Mouse (Mus musculus): ENCODE data around the gene Fhl2.
"Not testable (repeated sequence)": the region's sequence is repeated elsewhere in the genome, so short reads cannot be mapped to it uniquely, and the experiment has no call there.

Gene Fhl2

GRCm38 (mm10) chr1:43191078-43191477 lies 5.7 kb downstream of the Fhl2 start:
- DNase-seq, result no peak

DNA sequence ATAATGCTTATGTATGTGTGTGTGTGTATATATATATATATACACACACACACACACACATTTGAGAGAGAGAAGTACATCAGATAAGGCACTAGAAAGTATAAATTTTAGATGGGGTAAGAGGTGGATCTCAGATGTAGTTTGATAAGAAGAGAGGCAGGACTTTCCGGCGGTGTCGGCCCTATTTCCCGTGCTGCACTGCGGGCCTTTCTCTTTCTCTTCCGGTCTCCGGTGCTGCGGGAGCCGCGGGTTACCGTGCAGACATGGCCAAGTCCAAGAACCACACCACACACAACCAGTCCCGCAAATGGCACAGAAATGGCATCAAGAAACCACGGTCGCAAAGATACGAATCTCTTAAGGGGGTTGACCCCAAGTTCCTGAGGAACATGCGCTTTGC lies 7.9 kb downstream of the Fhl2 start:
- not testable (repeated sequence) for DNase-seq

DNA sequence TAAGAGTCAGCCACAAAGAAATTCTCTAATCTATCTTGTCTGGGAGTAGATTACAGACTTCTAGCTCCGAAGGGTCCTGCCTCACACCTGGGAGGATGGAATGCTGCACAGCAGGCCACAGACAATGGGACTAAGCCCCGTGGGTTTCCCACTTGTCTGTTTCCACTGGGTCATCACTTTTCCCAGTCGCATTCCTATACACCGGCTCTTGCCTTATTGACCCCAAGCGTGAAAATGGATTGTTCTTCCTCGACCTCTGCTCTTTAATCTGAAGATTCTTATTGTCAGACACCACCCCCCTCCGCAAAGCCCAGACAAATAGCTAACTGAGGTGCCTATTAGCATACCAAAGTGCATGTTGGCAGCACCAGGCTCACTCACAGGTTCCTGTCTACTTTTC lies 10.4 kb downstream of the Fhl2 start:
- DNase-seq, result no peak

GRCm38 (mm10) chr1:43180912-43181311 lies 15.9 kb downstream of the Fhl2 start:
- no peak for DNase-seq

GRCm38 (mm10) chr1:43178780-43179179 lies 18.0 kb downstream of the Fhl2 start:
- DNase-seq, result no peak

DNA sequence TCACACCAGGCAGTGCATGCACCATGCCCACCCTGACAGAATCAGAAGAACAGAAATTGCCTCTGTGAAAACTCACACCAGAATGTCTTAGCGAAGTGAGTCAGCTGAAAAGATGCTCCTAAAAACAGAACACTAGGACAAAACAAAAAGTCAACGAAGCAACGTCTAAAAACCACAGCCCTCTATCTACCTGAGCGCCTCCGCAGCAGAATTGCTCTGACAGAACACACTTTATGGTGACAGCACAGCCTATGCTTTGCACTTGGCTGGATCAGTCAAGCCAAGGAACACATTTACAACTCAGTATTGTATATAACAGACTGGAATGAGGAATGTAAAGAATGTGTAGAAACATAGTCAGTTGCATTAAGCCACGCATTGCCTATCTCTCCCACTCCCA lies 18.4 kb downstream of the Fhl2 start:
- DNase-seq, result no peak

DNA sequence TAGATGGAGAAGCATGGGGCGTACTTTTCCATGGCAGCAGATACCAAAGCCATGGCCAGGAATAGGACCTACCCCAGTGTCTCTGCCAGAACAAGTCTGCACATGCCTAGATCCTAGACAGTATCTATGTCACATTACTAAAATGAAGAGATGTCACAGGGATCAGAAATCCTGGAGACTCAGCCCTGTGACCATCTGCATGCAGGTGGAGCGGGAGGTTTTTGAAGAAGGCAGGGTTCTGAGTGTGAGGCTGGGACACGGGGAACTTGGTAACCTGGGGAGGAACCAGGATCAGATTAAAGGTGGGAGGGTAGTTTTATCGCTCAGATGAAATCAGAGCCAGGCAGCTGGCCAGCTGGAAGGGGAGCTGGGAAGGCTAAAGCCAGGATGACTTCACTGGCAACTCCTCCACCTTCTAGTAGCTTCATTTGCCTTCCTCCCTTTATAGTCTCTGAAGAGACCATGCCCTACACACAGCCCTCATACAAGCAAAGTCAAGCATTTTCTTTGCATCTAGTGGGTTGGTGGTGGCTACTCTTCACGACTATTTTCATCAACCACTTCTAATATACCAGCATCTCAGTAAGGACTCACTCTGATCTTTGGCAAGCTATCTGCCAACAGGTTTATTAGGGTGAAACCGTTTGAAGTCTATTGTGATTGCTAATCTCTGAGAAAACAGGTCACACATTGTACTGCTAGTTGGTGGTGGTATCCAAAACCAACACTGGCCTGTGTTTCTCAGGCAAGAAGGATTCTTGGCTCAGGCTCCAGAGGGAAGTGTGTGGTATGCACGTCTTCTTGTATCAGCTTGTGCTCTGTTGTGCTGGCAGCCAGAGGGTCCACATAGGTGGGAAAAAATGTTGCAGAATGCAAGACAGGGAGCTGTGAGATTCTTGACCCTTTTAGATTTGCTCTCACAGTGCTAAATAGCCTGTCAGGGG lies 23.2 kb downstream of the Fhl2 start:
- DNase-seq, result no peak

- no peak for DNase-seq
Observed at GRCm38 (mm10) chr1:43171816-43172215, 25.0 kb downstream of the Fhl2 start.

GRCm38 (mm10) chr1:43171093-43171492 lies 25.7 kb downstream of the Fhl2 start:
- DNase-seq, result no peak

DNA sequence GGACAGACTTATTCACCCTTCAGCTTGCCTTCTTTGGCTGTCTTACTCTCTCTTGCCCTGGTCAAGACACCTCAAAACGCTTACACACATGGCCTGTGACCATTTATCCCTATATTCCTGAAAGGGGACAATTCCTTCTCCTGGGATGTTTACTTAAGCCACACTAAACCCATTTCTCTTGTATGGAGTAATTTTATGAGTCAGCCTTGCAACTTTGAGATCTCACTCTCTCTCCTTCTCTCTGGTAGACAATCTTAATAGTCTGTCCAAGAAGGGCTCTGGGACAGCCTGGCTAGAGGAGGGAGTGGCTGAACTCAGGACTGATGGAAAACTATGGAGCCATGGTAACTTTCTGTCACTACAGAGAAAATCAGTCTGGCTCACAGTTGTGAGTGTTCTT lies 27.1 kb downstream of the Fhl2 start:
- no peak for DNase-seq

GRCm38 (mm10) chr1:43169227-43169626 lies 27.6 kb downstream of the Fhl2 start:
- DNase-seq, result no peak

- DNase-seq, result no peak
Observed at GRCm38 (mm10) chr1:43168618-43169017, 28.2 kb downstream of the Fhl2 start.

DNA sequence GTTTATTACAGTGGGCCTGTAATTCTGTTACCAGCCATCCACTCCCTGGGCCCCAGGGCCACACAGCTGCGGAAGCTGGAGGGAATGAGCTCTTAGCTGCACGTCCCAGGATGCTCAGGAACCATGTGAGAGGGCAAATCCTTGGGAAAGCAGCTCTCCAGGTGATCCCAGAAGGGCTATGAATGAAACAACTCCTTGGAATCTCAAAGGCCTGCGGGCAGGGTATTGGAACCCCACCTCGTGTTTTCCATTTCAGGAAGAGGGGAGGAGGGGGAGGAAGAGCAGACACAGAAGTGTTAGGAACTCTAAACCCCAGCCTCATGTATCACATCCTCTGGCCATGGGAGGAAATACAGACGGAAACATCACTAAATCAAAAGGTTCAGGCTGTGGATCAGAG lies 28.8 kb downstream of the Fhl2 start:
- DNase-seq, result no peak

GRCm38 (mm10) chr1:43164582-43164981 lies 32.2 kb downstream of the Fhl2 start:
- DNase-seq, result no peak

DNA sequence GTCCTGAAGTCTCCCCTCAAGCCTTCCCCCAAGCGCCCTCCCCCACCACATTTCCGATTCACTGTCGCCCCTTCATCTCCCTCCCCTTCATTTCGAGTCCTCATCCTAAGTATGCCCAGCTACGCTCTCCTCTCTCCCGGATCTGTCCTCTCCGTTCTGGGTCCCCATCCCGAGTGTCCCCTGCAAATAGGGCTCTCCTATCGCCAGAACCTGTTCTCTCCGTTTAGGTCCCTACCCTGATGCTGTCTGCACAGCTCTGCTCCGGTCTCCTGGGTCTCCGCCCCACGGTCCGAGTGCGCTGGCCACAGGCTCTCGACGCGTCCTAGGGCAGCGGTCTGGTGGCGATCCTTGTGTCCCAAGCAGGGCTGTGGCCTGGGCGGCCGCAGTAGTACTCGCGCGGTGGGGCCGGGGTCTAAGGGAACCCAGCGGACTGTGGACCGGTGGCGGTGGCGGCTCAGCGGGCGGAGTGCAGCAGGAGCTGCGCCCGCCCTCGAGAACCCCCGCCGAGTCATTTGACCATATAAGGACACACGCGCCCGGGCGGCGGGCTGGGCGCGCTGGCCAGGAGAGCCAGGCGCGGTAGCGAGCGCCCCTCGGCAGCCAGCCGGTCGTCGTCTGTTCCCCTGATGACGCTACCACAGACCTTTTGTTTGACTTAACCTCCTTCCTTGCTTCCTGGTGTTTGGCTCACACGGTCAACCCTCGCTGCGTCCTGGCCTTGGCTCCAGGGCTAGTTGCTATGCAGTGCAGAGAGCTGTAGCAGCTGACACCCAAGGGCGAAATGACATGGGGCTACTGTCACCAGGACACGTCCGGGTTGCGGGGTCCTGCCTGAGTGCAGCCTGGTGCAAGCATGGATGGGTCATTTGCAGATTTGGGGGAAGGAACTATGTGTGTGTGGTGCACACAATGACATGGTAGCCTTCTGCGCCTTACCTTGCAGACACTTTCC lies 33.0 kb downstream of the Fhl2 start:
- peak; percentile 65 for DNase-seq

DNA sequence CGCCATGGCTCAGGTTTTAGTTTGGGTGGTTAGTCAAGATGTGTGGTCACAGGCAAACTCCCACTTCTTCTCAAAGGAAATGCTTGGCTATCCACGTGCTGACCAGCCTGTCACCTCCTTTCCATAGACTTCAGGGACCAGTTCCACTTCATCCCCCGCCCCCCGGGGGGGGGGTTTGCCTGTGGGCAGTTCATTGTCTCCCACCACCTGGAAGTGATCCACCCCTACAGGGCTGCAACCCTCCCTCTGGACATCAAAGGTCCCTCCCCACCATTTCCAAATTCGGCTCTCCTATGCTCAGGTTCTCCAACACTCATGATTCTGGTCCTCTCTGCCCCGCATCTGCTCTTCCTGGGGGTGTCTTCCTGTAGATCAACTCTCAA lies 33.7 kb downstream of the Fhl2 start:
- DNase-seq, result no peak

- DNase-seq, result no peak
Observed at GRCm38 (mm10) chr1:43162394-43162793, 34.4 kb downstream of the Fhl2 start.

DNA sequence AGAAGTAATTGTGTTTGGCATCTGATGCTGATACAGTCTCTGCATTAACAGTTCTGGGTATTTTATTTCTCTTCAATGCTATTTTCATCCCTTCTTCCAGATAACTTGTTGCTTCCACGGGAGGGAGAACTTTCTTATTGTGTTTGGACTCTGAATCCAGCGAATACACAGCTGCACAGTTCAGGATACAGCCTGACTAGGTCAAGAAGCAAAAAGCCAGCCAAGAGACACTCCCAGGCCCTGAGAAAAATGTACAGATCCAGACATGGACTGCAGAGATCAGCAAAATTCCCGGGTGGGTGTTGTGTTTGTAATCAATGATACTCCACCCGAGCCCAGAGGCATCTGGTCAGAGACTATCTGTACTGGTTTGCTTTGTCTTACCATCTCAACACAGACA lies 37.4 kb downstream of the Fhl2 start:
- no peak for DNase-seq

DNA sequence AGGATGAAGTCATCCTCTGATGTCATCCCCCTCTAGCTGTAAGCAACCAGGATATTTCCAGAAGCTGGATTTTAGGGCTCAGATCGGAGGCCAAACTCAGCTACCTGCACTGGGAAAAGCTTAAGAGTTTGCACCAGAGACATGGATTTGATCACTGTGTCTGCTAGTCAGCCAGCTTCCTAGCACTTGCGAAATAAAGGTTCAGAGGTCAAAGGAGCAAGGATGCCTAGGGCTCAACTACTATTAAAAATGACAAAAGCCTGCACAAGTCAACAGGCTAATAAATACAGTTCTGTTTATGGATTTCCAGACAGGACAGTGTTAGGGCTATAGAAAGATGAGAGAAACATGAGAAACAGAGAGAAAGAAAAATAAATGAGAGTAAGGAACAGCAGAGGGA lies 38.9 kb downstream of the Fhl2 start:
- DNase-seq, result no peak

DNA sequence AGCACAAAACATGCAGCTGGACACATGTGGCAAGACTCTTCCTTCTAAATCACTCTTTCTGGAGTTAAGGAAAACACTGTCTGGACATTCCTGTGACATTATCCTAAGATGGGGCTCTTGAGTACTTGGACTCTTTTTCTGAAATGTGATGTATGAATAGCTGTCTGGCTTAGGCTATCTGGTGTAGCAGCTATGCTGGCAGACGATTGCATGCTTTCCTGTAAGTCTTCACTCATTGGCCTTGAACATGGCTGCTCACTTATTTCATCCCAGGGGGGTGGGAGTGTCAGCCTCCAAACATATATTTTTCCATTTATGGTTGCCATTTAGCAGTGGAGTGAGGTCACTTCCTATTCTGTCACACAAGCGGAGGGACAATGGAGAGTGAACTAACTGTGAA lies 42.3 kb downstream of the Fhl2 start:
- no peak for DNase-seq

- no peak for DNase-seq
Observed at GRCm38 (mm10) chr1:43153538-43153937, 43.2 kb downstream of the Fhl2 start.

DNA sequence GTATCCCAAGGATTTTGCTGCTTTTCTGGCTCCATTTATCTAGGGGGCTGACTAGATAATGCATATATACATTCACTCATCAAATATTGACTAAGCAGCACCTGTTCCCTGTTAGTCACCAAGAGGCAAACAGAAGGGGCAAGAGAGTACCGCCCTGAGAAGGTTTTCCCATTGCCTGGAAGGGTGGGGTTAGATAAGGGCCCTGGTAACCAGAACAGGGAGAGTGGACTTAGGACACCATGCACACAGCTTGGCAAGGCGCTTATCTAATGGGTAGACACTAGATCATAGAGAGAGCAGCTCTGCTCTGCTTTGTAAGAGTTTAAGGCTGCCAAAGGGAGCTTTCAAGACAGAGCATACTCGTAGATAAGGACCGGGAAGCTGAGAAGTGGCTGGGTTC lies 44.2 kb downstream of the Fhl2 start:
- DNase-seq, result no peak

- DNase-seq, result no peak
Observed at GRCm38 (mm10) chr1:43150225-43150624, 46.6 kb downstream of the Fhl2 start.

DNA sequence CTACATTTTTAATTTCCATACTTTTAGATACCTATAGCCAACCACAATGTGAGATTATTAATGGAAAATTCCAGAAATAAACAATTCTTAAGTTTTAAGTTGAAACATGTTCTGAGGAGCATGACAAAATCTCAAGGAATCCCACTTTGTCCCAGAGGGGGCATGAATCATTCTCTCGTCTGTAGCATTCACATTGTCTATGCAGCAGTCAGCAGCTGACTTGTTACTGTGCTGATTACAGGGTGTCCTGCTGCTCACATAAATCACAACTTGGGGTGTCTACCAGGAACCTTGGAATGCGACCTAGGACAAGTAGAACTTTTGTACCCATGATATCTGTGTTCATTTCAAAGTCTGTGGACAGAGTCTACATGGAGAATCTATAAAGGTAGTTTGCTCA lies 49.3 kb downstream of the Fhl2 start:
- no peak for DNase-seq

Measured in thymus, postnatal 25 days (tissue).